Mouse (Mus musculus) myocyte (in vitro differentiated cells): ENCODE results near the gene Sox11. TPM values are rescaled to one million over a fixed set of nuclear protein-coding genes. Genes with fewer than 3 reads are reported as not detected.

ENCODE experiments used
- H3K27me3 ChIP-seq: one replicate; pipeline ENCODE4 v1.6.1; 2011; ENCODE audit not compliant: control insufficient read depth, insufficient read depth, insufficient read length
- H3K36me3 ChIP-seq: one replicate; pipeline ENCODE4 v1.6.1; 2011; ENCODE audit not compliant: control insufficient read depth, insufficient read depth
- H3K4me2 ChIP-seq: one replicate; pipeline ENCODE4 v1.6.1; 2011; ENCODE audit warnings: low read depth, control low read depth
- H3K4me3 ChIP-seq: one replicate; pipeline ENCODE4 v1.5.1; 2011; ENCODE audit warnings: mild to moderate bottlenecking, control low read depth, moderate library complexity
- H3K79me2 ChIP-seq: one replicate; pipeline ENCODE4 v1.6.1; 2011; ENCODE audit not compliant: control insufficient read depth, insufficient read depth
- H3ac ChIP-seq: one replicate; pipeline ENCODE4 v1.6.1; 2011; ENCODE audit not compliant: control insufficient read depth, insufficient read length
- CEBPB ChIP-seq: IDR thresholded peaks from 2 replicates; pipeline ENCODE4 v1.6.1; 2011; ENCODE audit warnings: mild to moderate bottlenecking, moderate library complexity; ENCODE audit not compliant: poor library complexity, insufficient read depth, severe bottlenecking
- E2F4 ChIP-seq: IDR thresholded peaks from one replicate; pipeline ENCODE4 v1.6.1; 2011; ENCODE audit warnings: mild to moderate bottlenecking, control low read depth, moderate library complexity; ENCODE audit not compliant: insufficient read depth
- MAX ChIP-seq: IDR thresholded peaks from one replicate; pipeline ENCODE4 v1.6.1; 2011; ENCODE audit warnings: low read depth, mild to moderate bottlenecking, control low read depth
- MYOD1 ChIP-seq, 3 experiments: IDR thresholded peaks; one replicate each; pipeline ENCODE4 v1.6.1; 2011; ENCODE audit warnings: control low read depth in 2 of 3, low read depth in 2 of 3, mild to moderate bottlenecking in 2 of 3, moderate library complexity in 1 of 3; ENCODE audit not compliant: insufficient read length in 2 of 3, control insufficient read depth in 1 of 3
- MYOG ChIP-seq, 3 experiments: IDR thresholded peaks; one replicate each; pipeline ENCODE4 v1.6.1; 2011; ENCODE audit warnings: control low read depth in 2 of 3, low read depth in 2 of 3, mild to moderate bottlenecking in 2 of 3; ENCODE audit not compliant: insufficient read length in 2 of 3, control insufficient read depth in 1 of 3, insufficient read depth in 1 of 3
- POLR2A ChIP-seq: IDR thresholded peaks from one replicate; pipeline ENCODE4 v1.6.1; 2011; ENCODE audit warnings: low read depth, mild to moderate bottlenecking, control low read depth, moderate library complexity; ENCODE audit not compliant: insufficient read length
- POLR2AphosphoS2 ChIP-seq: IDR thresholded peaks from one replicate; pipeline ENCODE4 v1.6.1; 2011; ENCODE audit warnings: low read depth, control low read depth; ENCODE audit not compliant: insufficient read length
- REST ChIP-seq: IDR thresholded peaks from one replicate; pipeline ENCODE4 v1.6.1; 2011; ENCODE audit warnings: mild to moderate bottlenecking, control low read depth, moderate library complexity; ENCODE audit not compliant: insufficient read depth, insufficient read length
- SRF ChIP-seq: IDR thresholded peaks from one replicate; pipeline ENCODE4 v1.6.1; 2011; ENCODE audit warnings: low read depth; ENCODE audit not compliant: control insufficient read depth, insufficient read length
- TCF12 ChIP-seq: IDR thresholded peaks from one replicate; pipeline ENCODE4 v1.6.1; 2011; ENCODE audit warnings: mild to moderate bottlenecking, control low read depth; ENCODE audit not compliant: poor library complexity, insufficient read depth, severe bottlenecking
- TCF3 ChIP-seq: IDR thresholded peaks from one replicate; pipeline ENCODE4 v1.6.1; 2011; ENCODE audit warnings: low read depth, control low read depth; ENCODE audit not compliant: insufficient read length
- USF1 ChIP-seq: IDR thresholded peaks from one replicate; pipeline ENCODE4 v1.6.1; 2011; ENCODE audit warnings: low read depth, mild to moderate bottlenecking, control low read depth, moderate library complexity
- polyA plus RNA-seq: library from polyadenylated mRNA; unstranded; fragments of >200 nt; fragmentation: generic; extraction: Trizol; gene quantifications from one replicate; pipeline ENCODE4 v1.2.1, GENCODE M21; 2012; ENCODE audit warnings: missing spikeins

Gene Sox11
- polyA plus RNA-seq, 1 experiment, result 11.3 TPM

DNA sequence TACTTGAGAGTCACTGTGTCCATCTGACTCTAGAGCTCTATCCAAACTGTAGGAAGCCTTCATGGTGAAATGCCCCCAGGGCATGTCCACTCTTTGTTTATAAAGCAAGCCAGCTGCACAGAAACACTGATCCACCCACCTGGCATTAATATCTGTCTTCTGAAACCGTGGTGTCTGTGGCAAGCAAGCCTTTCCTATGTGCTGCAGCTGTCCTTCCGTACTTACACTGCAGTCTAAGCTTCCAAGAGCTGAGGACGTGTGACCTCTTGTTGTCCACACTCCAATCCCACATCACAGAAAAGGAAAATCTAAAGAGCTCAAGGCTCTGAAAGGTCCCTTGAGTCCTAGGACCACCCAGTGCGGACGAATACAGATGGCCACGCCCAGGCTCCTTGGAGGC is 32.4 kb downstream of the Sox11 start:
- Histone ChIP-seq H3K4me2 (peak overlapping the region; percentile 2), H3K36me3 (no peaks in the 10 kb centered on the region), H3ac (no peak overlapping the region), H3K4me3 (no peak overlapping the region), H3K79me2 (no peaks in the 10 kb centered on the region), H3K27me3 (no peaks in the 10 kb centered on the region)
- TF ChIP-seq MAX (no peak), CEBPB (no peak), E2F4 (no peak), POLR2AphosphoS2 (no peak), MYOG (IDR thresholded peaks at IDR 0.05; ENCODE audit: control insufficient read depth in 1 of 3, insufficient read depth in 1 of 3, insufficient read length in 2 of 3, low read depth in 2 of 3) (peak in 2 of 3 experiments; percentile 64 to 77), POLR2A (no peak), USF1 (no peak), MYOD1 (IDR thresholded peaks at IDR 0.05; ENCODE audit: control insufficient read depth in 1 of 3, insufficient read length in 2 of 3, low read depth in 2 of 3) (peak; percentile 63 to 82 (median 68)), REST (no peak), TCF3 (no peak), SRF (no peak), TCF12 (peak; percentile 65)

- no peak overlapping the region for H3ac ChIP-seq
- no peak overlapping the region for H3K4me3 ChIP-seq
- H3K79me2 ChIP-seq, result no peaks in the 10 kb centered on the region
- peaks cover 4% of the 10 kb centered on the region for H3K27me3 ChIP-seq
- TF ChIP-seq MAX (no peak), E2F4 (no peak), TCF12 (no peak), MYOG (IDR thresholded peaks at IDR 0.05; ENCODE audit: control insufficient read depth in 1 of 3, insufficient read depth in 1 of 3, insufficient read length in 2 of 3, low read depth in 2 of 3) (no peak), TCF3 (no peak), CEBPB (no peak), MYOD1 (IDR thresholded peaks at IDR 0.05; ENCODE audit: control insufficient read depth in 1 of 3, insufficient read length in 2 of 3, low read depth in 2 of 3) (no peak), POLR2AphosphoS2 (no peak), SRF (no peak), REST (no peak), POLR2A (no peak), USF1 (no peak)
- H3K36me3 ChIP-seq, result no peaks in the 10 kb centered on the region
- no peak overlapping the region for H3K4me2 ChIP-seq
Measured at GRCm38 (mm10) chr12:27304713-27305437, 37.5 kb downstream of the Sox11 start.

- TF ChIP-seq MYOG (IDR thresholded peaks at IDR 0.05; ENCODE audit: control insufficient read depth in 1 of 3, insufficient read depth in 1 of 3, insufficient read length in 2 of 3, low read depth in 2 of 3) (no peak), POLR2A (no peak), CEBPB (no peak), USF1 (no peak), MAX (no peak), TCF12 (no peak), POLR2AphosphoS2 (no peak), TCF3 (no peak), MYOD1 (IDR thresholded peaks at IDR 0.05; ENCODE audit: control insufficient read depth in 1 of 3, insufficient read length in 2 of 3, low read depth in 2 of 3) (no peak), REST (no peak), E2F4 (no peak), SRF (no peak)
- no peak overlapping the region for H3ac ChIP-seq
Measured at GRCm38 (mm10) chr12:27303190-27303589, 39.2 kb downstream of the Sox11 start.

GRCm38 (mm10) chr12:27298721-27299120 is 43.7 kb downstream of the Sox11 start:
- no peaks in the 10 kb centered on the region for H3K27me3 ChIP-seq

More at GRCm38 (mm10) chr12:27303190-27303589, 39.2 kb downstream of the Sox11 start:
- Histone ChIP-seq H3K4me2 (no peak overlapping the region), H3K36me3 (no peaks in the 10 kb centered on the region), H3K4me3 (no peak overlapping the region), H3K27me3 (peaks cover 4% of the 10 kb centered on the region), H3K79me2 (no peaks in the 10 kb centered on the region)

More at GRCm38 (mm10) chr12:27298721-27299120, 43.7 kb downstream of the Sox11 start:
- Histone ChIP-seq H3ac (no peak overlapping the region), H3K79me2 (no peaks in the 10 kb centered on the region), H3K4me3 (no peak overlapping the region), H3K36me3 (no peaks in the 10 kb centered on the region), H3K4me2 (no peak overlapping the region)
- TF ChIP-seq POLR2AphosphoS2 (no peak), MYOG (IDR thresholded peaks at IDR 0.05; ENCODE audit: control insufficient read depth in 1 of 3, insufficient read depth in 1 of 3, insufficient read length in 2 of 3, low read depth in 2 of 3) (no peak), SRF (no peak), MAX (no peak), POLR2A (no peak), CEBPB (no peak), USF1 (no peak), TCF12 (no peak), MYOD1 (IDR thresholded peaks at IDR 0.05; ENCODE audit: control insufficient read depth in 1 of 3, insufficient read length in 2 of 3, low read depth in 2 of 3) (no peak), E2F4 (no peak), REST (no peak), TCF3 (no peak)
